Mouse (Mus musculus) spleen, postnatal 4 days (tissue): ENCODE results near the gene Enpp7.
A peak's percentile ranks its signal among the peaks of the same experiment; 100 is the strongest.

Experiments
- DNase-seq, 2 experiments: peaks; one replicate each; pipeline ENCODE4 v3.0.0; 2022; ENCODE audit warnings: low spot score in 2 of 2

The Enpp7 gene

GRCm38 (mm10) chr11:119035686-119036165 lies 47.7 kb downstream of the Enpp7 start:
- DNase-seq, result no peak

- no peak for DNase-seq
Observed at GRCm38 (mm10) chr11:119036447-119036846, 48.5 kb downstream of the Enpp7 start.

GRCm38 (mm10) chr11:119036934-119037779 lies 49.2 kb downstream of the Enpp7 start:
- DNase-seq, result no peak

GRCm38 (mm10) chr11:119037780-119038401 lies 49.9 kb downstream of the Enpp7 start:
- DNase-seq, result no peak

- DNase-seq, result peak in 1 of 2 experiments; percentile 69
Observed at GRCm38 (mm10) chr11:119038744-119039484, 50.9 kb downstream of the Enpp7 start.

- DNase-seq, result peak in 1 of 2 experiments; percentile 59
Observed at GRCm38 (mm10) chr11:119039732-119040512, 51.9 kb downstream of the Enpp7 start.

GRCm38 (mm10) chr11:119040600-119041324 lies 52.8 kb downstream of the Enpp7 start, which contains the start of gene Cbx8:
Gene Cbx8, minus strand, starts transcription at chr11:119040969.
- DNase-seq, result peak; percentile 94 to 95

GRCm38 (mm10) chr11:119041325-119041716 lies 53.3 kb downstream of the Enpp7 start:
- no peak for DNase-seq

GRCm38 (mm10) chr11:119041750-119042465 lies 53.9 kb downstream of the Enpp7 start:
- no peak for DNase-seq
